Mouse (Mus musculus) induced T-regulatory cell, adult 2 months (primary cell): ENCODE measurements around the gene Trarg1.
"Not testable (repeated sequence)": the region's sequence is repeated elsewhere in the genome, so short reads cannot be mapped to it uniquely, and the experiment has no call there.

Experiments
- DNase-seq: peaks from one replicate; pipeline ENCODE4 v3.0.0-alpha.2; 2012; ENCODE audit warnings: low read depth

Trarg1 gene

GRCm38 (mm10) chr11:76679508-76679907 lies at the start of gene Trarg1:
Gene Trarg1 (plus strand): TSS chr11:76679808.
- DNase-seq = not testable (repeated sequence)

- DNase-seq = no peak
Measured at GRCm38 (mm10) chr11:76630023-76630422, 49.6 kb upstream of the Trarg1 start.

GRCm38 (mm10) chr11:76630487-76630886 lies 49.1 kb upstream of the Trarg1 start:
- no peak for DNase-seq

GRCm38 (mm10) chr11:76639269-76639985 lies 40.2 kb upstream of the Trarg1 start:
- DNase-seq = no peak

GRCm38 (mm10) chr11:76640231-76640630 lies 39.4 kb upstream of the Trarg1 start:
- no peak for DNase-seq

GRCm38 (mm10) chr11:76644257-76644656 lies 35.4 kb upstream of the Trarg1 start:
- no peak for DNase-seq

- no peak for DNase-seq
Measured at GRCm38 (mm10) chr11:76645036-76645435, 34.6 kb upstream of the Trarg1 start.

- DNase-seq = peak; percentile 88
Measured at GRCm38 (mm10) chr11:76645955-76646354, 33.7 kb upstream of the Trarg1 start.

GRCm38 (mm10) chr11:76647062-76647461 lies 32.5 kb upstream of the Trarg1 start:
- DNase-seq = no peak

GRCm38 (mm10) chr11:76647500-76647899 lies 32.1 kb upstream of the Trarg1 start:
- peak; percentile 83 for DNase-seq

- no peak for DNase-seq
Measured at GRCm38 (mm10) chr11:76650862-76651560, 28.6 kb upstream of the Trarg1 start.

GRCm38 (mm10) chr11:76652838-76653334 lies 26.7 kb upstream of the Trarg1 start:
- no peak for DNase-seq

- DNase-seq = peak; percentile 68
Measured at GRCm38 (mm10) chr11:76655106-76655505, 24.5 kb upstream of the Trarg1 start.

GRCm38 (mm10) chr11:76657450-76657970 lies 22.1 kb upstream of the Trarg1 start:
- no peak for DNase-seq

GRCm38 (mm10) chr11:76659138-76659930 lies 20.3 kb upstream of the Trarg1 start:
- DNase-seq = no peak

- DNase-seq = no peak
Measured at GRCm38 (mm10) chr11:76661790-76662468, 17.7 kb upstream of the Trarg1 start.

- no peak for DNase-seq
Measured at GRCm38 (mm10) chr11:76666002-76666649, 13.5 kb upstream of the Trarg1 start.

- no peak for DNase-seq
Measured at GRCm38 (mm10) chr11:76667807-76668206, 11.8 kb upstream of the Trarg1 start.

- no peak for DNase-seq
Measured at GRCm38 (mm10) chr11:76671871-76672475, 7.6 kb upstream of the Trarg1 start, which contains the start of gene Bhlha9. Gene Bhlha9 (plus strand): TSS chr11:76672470.

GRCm38 (mm10) chr11:76672561-76673384 lies 6.8 kb upstream of the Trarg1 start:
- DNase-seq = no peak
